Mouse (Mus musculus) bone marrow, adult 2 months (tissue): ENCODE data around the gene Acadm. TPM values are rescaled to one million over a fixed set of nuclear protein-coding genes. Genes with fewer than 3 reads are reported as not detected.

Source experiments
- H3K27ac ChIP-seq: fragments of 200-500 bp; 2 replicates; pipeline ENCODE4 v1.5.1; 2012; ENCODE audit warnings: low read depth, mild to moderate bottlenecking, control low read depth, inconsistent platforms, low read length; ENCODE audit not compliant: control insufficient read depth, poor library complexity, insufficient read depth
- H3K4me1 ChIP-seq: fragments of 200-500 bp; 2 replicates; pipeline ENCODE4 v1.6.1; 2011; ENCODE audit warnings: low read length; ENCODE audit not compliant: control insufficient read depth, insufficient read depth
- H3K4me3 ChIP-seq: fragments of 200-500 bp; replicated peaks from 2 replicates; pipeline ENCODE3; 2011; ENCODE audit warnings: mild to moderate bottlenecking, low read depth, low read length, control low read depth; ENCODE audit not compliant: control insufficient read depth
- CTCF ChIP-seq: fragments of 200-500 bp; IDR thresholded peaks from 2 replicates; pipeline ENCODE4 v1.5.1; 2011; ENCODE audit warnings: low read length, control low read depth; ENCODE audit not compliant: control insufficient read depth, insufficient read depth
- POLR2A ChIP-seq: fragments of 200-500 bp; IDR thresholded peaks from 2 replicates; pipeline ENCODE4 v1.6.1; 2011; ENCODE audit warnings: low read depth, mild to moderate bottlenecking, control low read depth, low read length, borderline replicate concordance; ENCODE audit not compliant: control insufficient read depth
- polyA plus RNA-seq: library from polyadenylated mRNA; stranded (reverse); fragments of >200 nt; gene quantifications from 2 replicates; pipeline ENCODE4 v1.2.4, GENCODE M21; 2011; ENCODE audit warnings: low replicate concordance; ENCODE audit not compliant: missing spikeins, insufficient read depth, insufficient read length

Gene Acadm
- polyA plus RNA-seq, 1 experiment: 65.8 TPM

DNA sequence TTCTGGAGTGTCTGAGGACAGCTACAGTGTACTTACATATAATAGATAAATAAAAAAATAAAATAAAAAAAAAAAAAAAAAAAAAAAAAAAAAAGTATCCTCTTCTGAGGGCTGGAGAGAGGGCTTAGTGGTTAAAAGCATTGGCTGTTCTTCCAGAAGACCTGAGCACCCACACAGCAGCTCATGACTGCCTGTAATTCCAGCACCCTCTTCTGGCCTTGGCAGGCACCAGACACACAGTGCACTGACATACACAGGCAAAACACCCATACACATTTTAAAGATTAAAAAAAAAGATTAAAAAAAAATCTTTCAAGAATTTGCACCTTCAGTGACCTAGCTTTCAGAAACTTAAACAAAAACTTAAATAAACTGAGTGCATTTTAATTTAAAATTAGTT lies 58.1 kb downstream of the Acadm start:
- Histone ChIP-seq H3K4me3 (no peak overlapping the region), H3K4me1 (no peaks in the 10 kb centered on the region; the same call in 1 of the 2 replicates), H3K27ac (no peak overlapping the region)
- TF ChIP-seq CTCF: no peak
- no peak for TF ChIP-seq POLR2A

Other genes starting within 250 kb of the Acadm start
- gene St6galnac3, start 219.5 kb downstream of the Acadm start, polyA plus RNA-seq: 13.6 and 14.4 TPM in 2 replicates
- 2.1 TPM in 1 of 2 replicates, not detected in the other for gene Asb17, start 100.4 kb downstream of the Acadm start, polyA plus RNA-seq
- 0.99 TPM in 1 of 2 replicates, not detected in the other for gene Msh4, start 38.5 kb downstream of the Acadm start, polyA plus RNA-seq
- gene Rabggtb, start 31.6 kb downstream of the Acadm start, polyA plus RNA-seq: 75.6 and 75.8 TPM in 2 replicates
- gene Slc44a5, start 28.8 kb upstream of the Acadm start, polyA plus RNA-seq: not detected in 2 replicates